Mouse (Mus musculus): ENCODE results near the gene Usp15.

The Usp15 gene

DNA sequence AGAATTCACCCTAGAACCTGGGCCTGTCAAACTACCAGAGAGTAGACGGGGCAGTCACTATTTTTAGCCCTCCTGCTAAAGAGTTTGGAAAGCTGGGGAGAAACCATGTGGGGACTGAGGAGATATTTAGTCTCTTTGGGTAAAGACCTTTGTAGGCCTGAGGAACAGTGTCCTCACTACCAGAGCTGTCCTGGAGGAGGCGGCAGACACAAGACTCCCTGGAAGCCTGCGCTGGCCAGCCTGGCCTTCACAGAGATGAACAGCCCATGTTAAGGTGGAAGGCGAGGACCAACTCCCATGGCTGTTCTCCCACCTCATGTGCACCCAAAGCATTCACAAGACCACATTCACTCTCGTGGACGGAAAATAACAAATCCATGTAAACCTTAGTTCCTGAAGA, 5.8 kb downstream of the Usp15 start:
- TF ChIP-seq GATA4 (IDR thresholded peaks at IDR 0.05; ENCODE audit: insufficient replicate concordance, low read length): no peak

DNA sequence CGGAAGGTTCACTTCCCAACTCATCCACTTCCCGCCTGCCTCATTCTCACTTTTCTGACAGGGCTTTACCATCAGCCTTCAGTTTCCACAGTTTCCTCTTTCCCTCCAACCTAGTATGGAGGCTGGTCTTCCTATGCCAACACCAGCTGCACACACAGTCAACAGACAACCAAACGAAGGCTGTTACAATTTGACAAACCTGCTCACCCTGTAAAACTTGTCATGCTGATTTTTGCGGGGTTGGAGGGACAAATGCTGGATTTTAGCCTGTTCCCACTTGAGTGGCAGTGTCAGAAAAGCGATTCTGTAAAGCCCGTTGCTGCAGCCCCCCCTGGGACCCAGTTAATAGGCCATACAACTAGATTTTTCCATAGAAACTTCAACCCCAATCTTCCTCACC, 9.5 kb downstream of the Usp15 start:
- TF ChIP-seq GATA4 (IDR thresholded peaks at IDR 0.05; ENCODE audit: insufficient replicate concordance, low read length): no peak

DNA sequence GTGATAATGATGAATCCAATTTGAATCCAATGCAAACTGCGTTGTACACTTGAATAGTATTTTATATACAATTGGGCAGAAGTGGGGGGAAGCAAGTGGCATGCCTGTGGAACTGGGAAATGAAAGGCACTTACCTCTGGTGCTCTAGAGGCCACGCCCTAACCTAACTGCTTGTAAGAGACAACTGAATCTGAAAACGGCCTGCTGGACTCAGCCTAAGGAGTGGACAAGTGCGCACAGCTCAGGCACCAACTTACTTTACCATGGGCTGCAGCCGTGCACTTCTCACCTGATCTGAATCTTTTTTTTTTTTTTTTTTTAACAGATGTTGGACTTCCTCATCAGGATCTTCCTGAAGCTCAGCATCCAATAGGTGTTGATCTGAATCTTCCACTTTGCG, 10.9 kb downstream of the Usp15 start:
- no peak for TF ChIP-seq GATA4 (IDR thresholded peaks at IDR 0.05; ENCODE audit: insufficient replicate concordance, low read length)

DNA sequence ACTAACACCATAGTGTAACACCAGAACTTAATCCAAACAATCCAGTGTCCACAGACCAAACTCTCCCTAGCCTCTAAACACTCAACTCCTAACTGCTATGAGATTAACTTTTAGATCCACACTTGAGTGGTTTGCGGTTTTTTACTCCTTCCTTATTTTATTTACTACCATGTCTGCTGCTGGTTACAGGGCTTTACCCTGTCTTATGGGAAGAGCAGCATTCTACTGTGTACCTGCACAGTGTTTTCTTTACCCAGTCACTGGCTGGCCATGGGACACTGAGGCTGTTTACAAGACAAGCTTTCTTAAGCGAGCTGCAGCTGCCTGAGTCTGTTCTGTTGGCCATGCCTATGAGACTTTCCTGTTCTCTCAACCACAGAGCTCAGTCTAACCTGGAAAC, 13.1 kb downstream of the Usp15 start:
- TF ChIP-seq GATA4 (IDR thresholded peaks at IDR 0.05; ENCODE audit: insufficient replicate concordance, low read length): no peak

DNA sequence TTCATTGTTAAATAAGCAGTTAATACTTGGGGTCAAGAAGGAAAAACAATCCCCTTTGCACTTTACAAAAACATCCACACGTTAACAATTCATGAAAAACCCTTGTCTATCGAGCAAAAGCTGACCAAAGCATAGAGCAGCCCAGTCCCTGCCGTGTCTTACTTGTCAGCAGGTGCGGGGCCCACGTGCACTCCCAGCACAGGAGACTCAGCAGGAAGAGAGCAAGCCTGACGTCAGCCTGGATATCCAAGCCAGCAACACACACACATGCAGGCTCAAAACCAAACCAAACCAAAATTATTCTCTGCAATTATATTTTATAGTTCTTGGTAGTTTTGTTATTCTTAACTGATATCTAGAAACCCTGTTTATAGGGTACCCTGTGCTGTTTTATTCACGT, 13.6 kb downstream of the Usp15 start:
- no peak for TF ChIP-seq GATA4 (IDR thresholded peaks at IDR 0.05; ENCODE audit: insufficient replicate concordance, low read length)

DNA sequence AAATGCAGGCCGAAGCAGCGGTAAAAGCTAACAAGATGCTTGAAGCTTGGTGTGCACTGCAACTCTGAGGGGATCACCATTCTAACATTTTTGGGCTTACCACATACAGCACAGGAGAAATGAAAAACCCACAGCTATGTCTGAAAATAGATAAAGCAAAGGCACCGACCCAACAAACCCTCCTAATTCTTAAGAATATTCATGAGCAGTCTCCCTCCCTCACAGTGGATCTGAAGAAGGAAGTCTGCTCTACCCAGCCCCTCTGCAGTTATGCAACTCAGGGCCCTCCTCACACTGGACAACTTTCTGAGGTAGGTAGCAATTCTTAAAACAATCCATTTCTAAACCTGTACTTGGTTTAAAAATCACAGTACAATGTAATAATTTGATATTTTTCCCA, 14.4 kb downstream of the Usp15 start:
- no peak for TF ChIP-seq GATA4 (IDR thresholded peaks at IDR 0.05; ENCODE audit: insufficient replicate concordance, low read length)

DNA sequence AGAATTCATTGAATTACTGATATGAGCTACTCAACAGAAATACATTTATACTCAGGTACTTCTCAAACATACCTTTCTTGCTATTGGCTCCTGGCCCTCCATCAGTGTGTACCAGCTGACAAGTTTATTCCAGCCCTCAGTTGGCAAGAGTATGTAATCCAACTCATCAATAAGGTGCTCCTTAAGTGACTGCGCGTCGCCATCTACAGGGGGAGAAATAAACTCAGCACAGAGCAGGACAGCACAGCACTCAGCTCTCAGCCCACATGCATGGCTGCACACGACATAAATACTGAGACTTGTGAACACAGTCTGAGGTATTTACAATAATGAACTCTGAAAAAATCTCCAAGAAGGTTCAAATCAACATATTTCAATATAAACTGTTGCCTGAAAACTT, 21.0 kb downstream of the Usp15 start:
- no peak for TF ChIP-seq GATA4 (IDR thresholded peaks at IDR 0.05; ENCODE audit: insufficient replicate concordance, low read length)

DNA sequence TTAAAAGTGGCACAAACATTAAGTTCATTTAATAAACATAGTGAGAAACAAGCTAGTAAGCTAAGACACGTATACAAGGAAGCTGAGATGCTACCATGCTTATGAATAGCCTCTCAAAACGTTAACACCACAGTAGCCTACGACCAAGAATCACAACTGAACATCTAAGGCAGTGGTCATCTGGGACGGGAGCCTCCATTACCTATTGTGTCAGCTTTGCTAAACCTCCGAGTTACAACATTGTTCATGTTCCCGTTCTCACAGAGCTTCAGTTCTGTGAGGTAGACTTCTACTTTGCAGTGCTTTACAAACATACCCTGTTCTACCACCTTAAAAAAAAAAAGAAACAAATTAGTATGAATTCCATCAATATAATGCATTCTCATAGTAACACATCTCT, 25.9 kb downstream of the Usp15 start:
- no peak for TF ChIP-seq GATA4 (IDR thresholded peaks at IDR 0.05; ENCODE audit: insufficient replicate concordance, low read length)

DNA sequence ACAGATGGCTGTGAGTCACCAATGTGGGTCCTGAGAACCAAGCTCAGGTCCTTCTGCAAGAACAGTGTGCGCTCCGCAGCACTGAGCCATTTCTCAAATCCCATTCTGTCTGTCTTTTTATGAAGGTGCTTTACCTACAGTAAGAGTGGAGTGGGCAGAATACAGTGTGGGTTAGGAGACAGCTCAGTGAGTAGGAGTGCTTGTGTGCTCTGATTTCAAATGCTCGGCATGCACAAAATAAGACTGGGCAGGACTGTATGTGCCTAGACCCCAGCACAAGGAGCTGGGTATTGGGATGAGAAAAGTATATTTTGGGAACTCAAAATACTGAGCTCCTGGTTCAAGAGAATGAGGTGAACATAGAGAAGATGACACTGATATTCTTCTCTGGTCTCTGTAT, 31.3 kb downstream of the Usp15 start:
- no peak for TF ChIP-seq GATA4 (IDR thresholded peaks at IDR 0.05; ENCODE audit: insufficient replicate concordance, low read length)

DNA sequence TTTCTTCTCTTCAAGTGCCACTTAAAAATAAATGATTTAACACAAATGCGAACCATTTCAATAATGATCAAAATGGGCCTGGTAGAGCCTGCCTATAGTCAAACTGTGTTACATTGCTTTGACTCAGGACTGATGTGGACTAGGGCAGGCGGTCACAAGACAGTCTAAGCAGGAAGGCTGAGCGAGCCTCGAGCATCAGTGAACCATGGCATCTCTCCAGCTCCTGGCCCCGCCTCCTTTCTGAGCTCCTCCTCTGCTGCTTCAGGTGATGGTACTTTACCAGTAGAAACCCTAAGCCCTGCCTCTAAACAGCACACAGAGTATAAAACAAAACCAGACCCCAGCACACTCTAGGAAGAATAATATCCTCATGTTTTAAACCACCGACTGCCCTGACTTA, 36.3 kb downstream of the Usp15 start:
- TF ChIP-seq GATA4 (IDR thresholded peaks at IDR 0.05; ENCODE audit: insufficient replicate concordance, low read length): no peak

DNA sequence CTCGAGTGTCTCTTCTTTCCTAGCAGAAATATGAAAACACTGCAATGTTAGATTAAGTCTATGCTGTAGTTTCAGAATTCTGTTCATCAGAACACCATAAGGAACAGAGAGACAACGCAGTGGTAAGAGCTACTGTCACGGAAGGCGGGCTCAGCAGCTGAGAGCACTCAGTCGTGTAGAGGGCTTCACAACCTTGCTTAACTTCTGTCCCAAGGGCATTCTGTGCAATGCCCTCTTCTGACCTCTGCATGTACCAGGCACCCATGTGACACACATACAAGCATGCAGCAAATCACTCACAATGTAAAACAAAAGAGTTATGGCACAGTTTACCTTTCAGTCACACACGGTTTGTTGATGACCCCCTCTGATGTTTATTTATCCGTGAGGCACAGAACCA, 37.5 kb downstream of the Usp15 start:
- TF ChIP-seq GATA4 (IDR thresholded peaks at IDR 0.05; ENCODE audit: insufficient replicate concordance, low read length): no peak

DNA sequence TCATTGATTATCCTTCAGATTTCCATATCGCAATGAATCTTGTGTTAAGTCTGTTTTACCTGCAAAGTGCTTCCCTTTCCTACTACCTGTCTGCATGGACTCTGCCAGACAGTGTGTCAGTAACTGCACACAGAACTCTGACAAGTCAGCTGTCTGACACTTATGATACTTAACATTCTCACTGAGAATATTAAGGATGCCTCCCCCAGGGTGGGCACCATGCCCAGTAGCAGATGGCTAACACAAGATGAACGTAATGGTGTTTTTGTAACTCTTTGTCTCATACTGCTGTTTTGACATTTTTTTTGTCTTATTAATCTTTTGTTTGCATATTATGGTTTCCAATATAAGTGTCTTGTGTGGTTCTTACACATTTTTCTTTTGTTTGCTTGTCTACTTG, 40.4 kb downstream of the Usp15 start:
- no peak for TF ChIP-seq GATA4 (IDR thresholded peaks at IDR 0.05; ENCODE audit: insufficient replicate concordance, low read length)

DNA sequence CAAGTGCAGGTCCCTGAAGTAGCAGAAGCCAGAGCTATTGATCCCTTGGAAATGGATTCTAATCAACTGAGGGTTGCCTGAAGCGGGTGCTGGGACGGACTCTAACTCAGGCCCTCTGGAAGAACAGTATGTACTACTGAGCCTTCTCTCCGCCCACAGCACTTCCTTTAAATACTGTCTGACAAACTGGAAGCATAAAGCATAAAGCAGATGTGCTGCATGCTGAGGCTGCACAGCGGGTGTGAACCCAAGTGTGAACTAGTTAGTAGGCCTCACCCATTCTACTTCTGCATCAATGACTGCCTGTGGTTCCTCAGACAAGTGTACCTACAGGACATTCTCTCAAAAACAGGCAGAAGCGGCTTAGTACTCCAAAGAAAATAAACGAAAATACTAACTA, 41.0 kb downstream of the Usp15 start:
- no peak for TF ChIP-seq GATA4 (IDR thresholded peaks at IDR 0.05; ENCODE audit: insufficient replicate concordance, low read length)

DNA sequence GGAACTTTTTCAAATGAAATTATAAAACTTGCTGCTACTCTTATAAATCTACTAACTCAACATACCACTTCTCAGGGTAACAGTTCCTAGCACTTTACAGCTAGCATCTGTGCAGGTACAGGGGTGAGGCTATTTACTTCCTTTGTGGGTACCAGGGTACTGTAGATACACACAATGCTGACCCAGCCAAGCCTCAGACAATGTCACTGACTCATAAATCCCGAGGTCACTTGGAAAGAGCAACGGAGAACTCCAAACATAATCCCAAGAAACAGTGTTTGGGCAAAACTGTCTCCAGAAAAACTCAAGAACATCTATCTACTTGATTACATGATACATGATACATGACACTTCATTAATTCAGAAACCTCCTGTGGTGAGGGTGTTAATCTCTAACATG, 43.5 kb downstream of the Usp15 start:
- no peak for TF ChIP-seq GATA4 (IDR thresholded peaks at IDR 0.05; ENCODE audit: insufficient replicate concordance, low read length)

DNA sequence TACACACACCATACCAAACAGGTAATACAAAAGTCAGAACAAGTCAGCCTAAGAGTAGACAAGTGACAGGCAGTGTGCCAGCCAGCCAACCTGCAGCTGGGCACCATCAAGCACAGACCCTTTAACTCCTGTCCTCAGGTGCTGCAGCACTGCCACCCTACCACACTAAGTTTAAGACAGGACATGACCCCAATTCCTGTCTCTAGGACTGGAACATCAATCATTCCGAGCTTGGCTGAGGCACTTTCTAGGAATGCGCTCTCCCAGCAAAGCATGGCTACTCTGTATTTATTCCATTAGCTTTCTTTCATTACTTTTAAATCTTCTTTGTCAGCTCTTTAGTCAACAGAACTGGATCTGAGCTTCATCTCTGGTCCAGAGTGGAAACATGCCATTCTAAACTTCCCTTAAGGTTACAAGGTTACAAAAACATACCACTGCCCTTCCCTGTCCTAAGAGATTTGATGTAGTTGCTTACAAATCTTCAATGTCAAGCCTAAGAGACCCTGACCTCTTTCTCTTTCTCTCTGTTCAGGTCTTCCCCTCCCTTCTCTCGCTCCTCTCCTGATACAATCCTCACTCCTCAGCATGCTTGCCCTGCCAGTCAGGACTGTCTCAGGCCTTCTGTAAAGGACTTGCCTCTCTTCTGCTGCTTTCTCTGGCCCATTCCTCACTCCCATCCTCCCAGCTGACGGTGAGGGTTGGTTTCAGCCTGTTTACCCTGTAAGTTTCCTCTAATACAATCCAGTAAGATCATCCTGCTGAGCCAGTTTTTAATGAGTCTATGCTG, 48.6 kb downstream of the Usp15 start:
- no peak for TF ChIP-seq GATA4 (IDR thresholded peaks at IDR 0.05; ENCODE audit: insufficient replicate concordance, low read length)

DNA sequence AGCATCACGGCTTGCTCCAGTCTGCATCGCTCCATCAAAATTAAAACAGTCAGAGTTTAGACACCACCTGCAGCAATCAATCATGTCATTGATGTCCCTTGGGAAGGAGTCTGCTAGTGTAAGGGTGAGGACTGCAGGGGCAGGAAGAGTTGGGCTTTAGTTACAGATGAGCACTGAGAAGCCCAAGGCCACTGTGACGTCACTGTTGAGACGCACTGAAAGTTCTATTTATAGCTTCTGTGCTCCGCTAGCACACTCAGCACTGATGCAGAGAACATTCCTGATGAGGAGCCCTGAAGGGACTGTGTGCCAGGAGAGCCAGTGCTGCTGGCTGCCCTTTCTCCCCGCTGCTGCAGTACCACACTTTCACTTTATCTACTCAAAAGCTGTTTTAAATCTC, 49.6 kb downstream of the Usp15 start:
- TF ChIP-seq GATA4 (IDR thresholded peaks at IDR 0.05; ENCODE audit: insufficient replicate concordance, low read length): no peak

DNA sequence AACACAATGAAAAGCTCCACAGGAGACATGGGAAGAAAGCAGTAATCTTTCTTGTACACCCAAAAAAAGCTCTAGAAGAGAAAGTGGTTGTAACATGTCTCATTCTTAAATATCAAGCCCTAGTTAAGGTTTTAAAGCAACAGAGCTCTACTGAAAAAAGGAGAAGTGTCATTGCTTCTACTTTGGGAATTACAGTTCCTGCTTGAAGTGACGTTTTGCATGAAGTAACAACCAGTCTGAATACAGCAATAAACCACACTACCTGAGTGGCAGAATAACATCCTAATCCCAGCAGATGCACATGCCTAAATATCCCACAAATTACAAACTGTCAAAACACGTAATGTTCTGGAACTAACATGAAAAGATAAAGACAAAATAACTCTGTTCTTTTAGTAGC, 50.4 kb downstream of the Usp15 start:
- TF ChIP-seq GATA4 (IDR thresholded peaks at IDR 0.05; ENCODE audit: insufficient replicate concordance, low read length): no peak
